Mouse (Mus musculus) kidney, adult 2 months (tissue): Measurements from ENCODE around the gene Fam45a.

Source experiments
- CTCF ChIP-seq: fragments of 200-500 bp; conservative IDR thresholded peaks from 2 replicates; pipeline ENCODE4 v1.5.1; 2011; ENCODE audit warnings: low read depth, mild to moderate bottlenecking, control low read depth, low read length, moderate library complexity, mixed read lengths; ENCODE audit not compliant: insufficient read depth, insufficient read length
- POLR2A ChIP-seq: fragments of 200-500 bp; IDR thresholded peaks from one replicate; pipeline ENCODE4 v1.6.1; 2011; ENCODE audit warnings: low read depth, low read length, control low read depth

- no peak for TF ChIP-seq CTCF
- no peak for TF ChIP-seq POLR2A
Measured at GRCm38 (mm10) chr19:60797415-60797814, 14.0 kb upstream of the Fam45a start.
